Mouse (Mus musculus): ENCODE data around the gene Ovca2. TPM values are rescaled to one million over a fixed set of nuclear protein-coding genes. Genes with fewer than 3 reads are reported as not detected.
A peak's percentile ranks its signal among the peaks of the same experiment; 100 is the strongest.

Ovca2 gene
- polyA plus RNA-seq (2015; fragmentation: Nextera tagmentation; extraction: Ambion mirVana): 25.5 and 26.2 TPM in 2 replicates

DNA sequence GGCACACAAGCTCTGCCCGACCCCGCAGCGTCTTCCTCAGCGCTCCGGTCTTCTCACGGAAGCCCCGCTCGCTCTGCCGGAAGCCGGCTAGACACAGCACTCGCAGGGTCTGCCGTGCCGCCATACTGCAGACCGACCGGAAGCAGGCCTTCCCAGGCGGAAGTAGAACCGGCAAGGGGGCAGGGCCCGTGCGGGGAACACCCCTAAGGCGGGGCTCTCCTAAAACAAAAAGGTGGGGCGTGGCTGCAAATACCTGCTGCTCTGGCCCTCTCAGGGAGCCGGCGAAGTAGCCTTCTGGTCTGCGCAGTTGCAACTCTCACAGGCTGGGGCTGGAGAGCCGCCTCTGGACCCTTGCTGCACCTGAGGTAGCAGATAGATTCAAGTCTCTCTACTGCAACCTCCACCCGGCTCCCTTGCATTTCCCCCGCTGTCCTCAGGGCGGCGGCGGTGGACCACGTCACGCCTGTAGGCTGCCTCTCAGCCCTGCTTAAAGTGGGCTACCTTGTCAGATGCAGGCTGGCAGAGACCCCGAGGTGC is at the start of gene Ovca2:
Ovca2 (minus strand) TSS at position 164 of the 537 bp plus-strand sequence.
- Histone ChIP-seq H3K4me3 (peak within 1 kb of the TSS; percentile 78), H3K9me3 (no peaks in the 10 kb centered on the region), H3K9ac (peak within 1 kb of the TSS; percentile 74), H3K4me1 (peaks cover 21% of the 10 kb centered on the region), H3K27me3 (no peaks in the 10 kb centered on the region), H3K4me2 (peak within 1 kb of the TSS; percentile 82), H3K36me3 (peaks cover 20% of the 10 kb centered on the region), H3K27ac (peak within 1 kb of the TSS; percentile 82)
- WGBS: under 1% methylated on average over 32 of the region's 33 CpGs
- ATAC-seq (ENCODE audit: borderline replicate concordance, extremely low read depth, low FRiP score, low TSS enrichment): peak; percentile 94

DNA sequence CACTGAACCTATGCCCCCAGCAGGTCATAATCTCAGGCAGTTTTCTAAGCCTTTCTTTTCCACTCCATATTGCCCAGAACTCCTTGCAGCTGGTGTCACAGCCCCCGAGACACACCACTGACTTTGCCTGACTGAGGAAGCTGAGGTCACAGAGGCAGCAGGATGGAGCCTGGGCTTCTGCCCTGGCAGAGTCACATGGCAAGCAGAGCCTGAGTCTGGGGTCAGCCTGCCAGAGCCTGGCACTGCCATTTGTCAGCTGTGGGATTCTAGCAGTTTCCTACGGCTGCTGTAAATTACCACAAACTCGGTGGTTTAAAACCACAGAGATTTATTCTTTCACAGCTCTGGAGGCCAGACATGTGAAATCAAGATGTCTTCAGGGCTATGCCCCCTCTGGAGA is 49.0 kb upstream of the Ovca2 start:
- H3K9ac ChIP-seq: no peak overlapping the region
- no peaks in the 10 kb centered on the region for H3K4me1 ChIP-seq
- H3K27me3 ChIP-seq: 0 out of 2 replicates have a peak, but pooled peaks cover 3% of the 10 kb centered on the region
- H3K27ac ChIP-seq: no peak overlapping the region
- H3K4me3 ChIP-seq: no peak overlapping the region
- no peak for ATAC-seq (ENCODE audit: borderline replicate concordance, extremely low read depth, low FRiP score, low TSS enrichment)
- H3K36me3 ChIP-seq: no peaks in the 10 kb centered on the region
- WGBS: 60% methylated on average over 3 of the region's 3 CpGs
- H3K9me3 ChIP-seq: no peaks in the 10 kb centered on the region
- no peak overlapping the region for H3K4me2 ChIP-seq

DNA sequence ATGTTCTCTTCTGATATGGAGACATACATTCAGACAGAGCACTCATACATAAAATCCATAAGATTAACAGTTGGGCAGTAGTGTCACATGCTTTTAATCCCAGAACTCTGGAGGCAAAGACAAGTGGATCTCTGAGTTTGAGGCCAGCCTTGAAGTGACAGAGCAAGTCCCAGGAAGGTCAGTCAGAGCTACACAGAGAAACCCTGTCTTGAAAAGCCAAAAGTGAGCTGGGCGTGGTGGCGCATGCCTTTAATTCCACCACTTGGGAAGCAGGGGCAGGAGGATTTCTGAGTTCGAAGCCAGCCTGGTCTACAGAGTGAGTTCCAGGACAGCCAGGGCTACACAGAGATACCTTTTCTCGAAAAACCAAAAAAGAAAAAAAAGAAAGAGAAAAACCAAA is 46.2 kb upstream of the Ovca2 start:
- Histone ChIP-seq H3K9ac (no peak overlapping the region), H3K27ac (no peak overlapping the region), H3K4me2 (no peak overlapping the region), H3K4me3 (no peak overlapping the region), H3K4me1 (peaks cover 15% of the 10 kb centered on the region), H3K36me3 (no peaks in the 10 kb centered on the region), H3K27me3 (no peaks in the 10 kb centered on the region), H3K9me3 (no peaks in the 10 kb centered on the region)
- WGBS: 70% methylated on average over 4 of the region's 4 CpGs
- ATAC-seq (ENCODE audit: borderline replicate concordance, extremely low read depth, low FRiP score, low TSS enrichment): no peak

DNA sequence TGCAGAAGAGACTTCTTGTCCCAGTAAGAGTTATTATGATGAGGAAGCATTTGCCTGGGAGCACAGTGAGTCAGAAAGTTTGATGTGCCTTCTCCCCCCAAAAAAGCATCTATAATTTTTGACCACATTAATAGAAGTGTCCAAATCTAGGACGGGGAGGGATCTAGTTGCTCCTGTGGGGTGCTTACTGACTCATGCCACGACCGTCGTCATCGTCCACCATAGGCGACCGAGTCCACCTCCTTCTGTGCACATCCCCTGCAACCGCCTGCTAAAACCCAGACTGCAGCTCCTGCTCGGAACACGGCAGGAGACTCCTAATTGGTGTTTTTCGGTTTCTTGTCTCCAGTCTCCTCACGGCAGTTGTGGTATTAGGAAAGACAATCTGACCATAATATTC is 45.4 kb upstream of the Ovca2 start:
- 85% methylated on average over 12 of the region's 12 CpGs for WGBS
- H3K9me3 ChIP-seq: no peaks in the 10 kb centered on the region
- H3K4me2 ChIP-seq: no peak overlapping the region
- H3K4me3 ChIP-seq: no peak overlapping the region
- H3K27me3 ChIP-seq: no peaks in the 10 kb centered on the region
- H3K9ac ChIP-seq: no peak overlapping the region
- peaks cover 15% of the 10 kb centered on the region for H3K4me1 ChIP-seq
- no peaks in the 10 kb centered on the region for H3K36me3 ChIP-seq
- H3K27ac ChIP-seq: no peak overlapping the region
- no peak for ATAC-seq (ENCODE audit: borderline replicate concordance, extremely low read depth, low FRiP score, low TSS enrichment)

DNA sequence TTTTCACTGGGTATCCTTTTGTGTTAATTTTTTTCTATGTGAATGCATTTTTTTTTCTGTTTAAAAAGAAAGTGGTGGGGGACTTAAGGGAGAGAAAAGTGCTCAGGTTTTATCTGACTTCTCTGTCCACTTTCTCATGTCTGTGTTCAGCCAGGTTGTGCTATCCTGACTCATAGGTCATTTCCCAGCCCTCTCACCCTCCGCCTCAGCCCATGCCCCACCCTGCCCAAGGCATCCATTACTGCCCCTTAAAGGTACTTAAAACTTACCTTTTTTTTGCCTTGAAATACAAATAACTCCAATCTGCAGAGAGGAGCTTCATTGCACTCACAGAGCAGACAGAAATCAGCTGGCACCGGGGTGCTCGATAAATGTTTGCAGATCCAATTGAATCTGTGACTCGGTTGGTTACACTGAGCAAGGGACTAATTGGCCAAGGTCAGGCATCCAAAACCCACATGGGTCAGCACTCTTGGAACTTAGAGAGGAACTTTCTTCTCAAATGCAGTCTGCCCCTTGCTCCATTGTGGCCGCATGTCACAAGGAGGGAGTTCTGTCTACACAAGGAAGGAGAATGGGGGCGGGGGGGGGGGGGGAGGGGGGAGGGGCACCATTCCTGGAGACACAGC is 42.0 kb upstream of the Ovca2 start:
- no peak overlapping the region for H3K27ac ChIP-seq
- no peaks in the 10 kb centered on the region for H3K9me3 ChIP-seq
- no peaks in the 10 kb centered on the region for H3K36me3 ChIP-seq
- peak; percentile 52 for ATAC-seq (ENCODE audit: borderline replicate concordance, extremely low read depth, low FRiP score, low TSS enrichment)
- 33% methylated on average over 5 of the region's 6 CpGs for WGBS
- H3K27me3 ChIP-seq: no peaks in the 10 kb centered on the region
- no peak overlapping the region for H3K4me3 ChIP-seq
- H3K4me1 ChIP-seq: peaks cover 15% of the 10 kb centered on the region
- H3K9ac ChIP-seq: no peak overlapping the region
- H3K4me2 ChIP-seq: peak overlapping the region; percentile 22; the same call in 1 of the 2 replicates

DNA sequence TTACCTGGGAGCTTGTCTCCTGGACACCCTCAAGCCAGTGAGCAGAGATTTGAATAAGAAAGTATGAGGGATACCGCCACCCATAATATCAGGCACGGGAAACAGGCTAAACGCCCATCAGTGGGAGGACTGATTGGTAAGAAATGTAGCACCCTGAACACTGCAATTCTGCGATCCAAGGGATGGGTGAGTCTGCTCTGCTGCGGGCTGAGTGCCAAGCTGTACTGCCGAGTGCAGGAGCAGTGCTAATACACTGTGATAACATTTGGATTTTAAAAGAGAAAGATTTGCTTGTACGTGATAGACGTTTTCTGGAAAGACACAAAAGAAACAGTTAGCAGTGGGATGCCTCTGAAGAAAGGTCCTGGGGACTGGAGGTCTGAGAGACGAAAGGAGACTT is 41.5 kb upstream of the Ovca2 start:
- WGBS: 20% methylated on average over 9 of the region's 9 CpGs

DNA sequence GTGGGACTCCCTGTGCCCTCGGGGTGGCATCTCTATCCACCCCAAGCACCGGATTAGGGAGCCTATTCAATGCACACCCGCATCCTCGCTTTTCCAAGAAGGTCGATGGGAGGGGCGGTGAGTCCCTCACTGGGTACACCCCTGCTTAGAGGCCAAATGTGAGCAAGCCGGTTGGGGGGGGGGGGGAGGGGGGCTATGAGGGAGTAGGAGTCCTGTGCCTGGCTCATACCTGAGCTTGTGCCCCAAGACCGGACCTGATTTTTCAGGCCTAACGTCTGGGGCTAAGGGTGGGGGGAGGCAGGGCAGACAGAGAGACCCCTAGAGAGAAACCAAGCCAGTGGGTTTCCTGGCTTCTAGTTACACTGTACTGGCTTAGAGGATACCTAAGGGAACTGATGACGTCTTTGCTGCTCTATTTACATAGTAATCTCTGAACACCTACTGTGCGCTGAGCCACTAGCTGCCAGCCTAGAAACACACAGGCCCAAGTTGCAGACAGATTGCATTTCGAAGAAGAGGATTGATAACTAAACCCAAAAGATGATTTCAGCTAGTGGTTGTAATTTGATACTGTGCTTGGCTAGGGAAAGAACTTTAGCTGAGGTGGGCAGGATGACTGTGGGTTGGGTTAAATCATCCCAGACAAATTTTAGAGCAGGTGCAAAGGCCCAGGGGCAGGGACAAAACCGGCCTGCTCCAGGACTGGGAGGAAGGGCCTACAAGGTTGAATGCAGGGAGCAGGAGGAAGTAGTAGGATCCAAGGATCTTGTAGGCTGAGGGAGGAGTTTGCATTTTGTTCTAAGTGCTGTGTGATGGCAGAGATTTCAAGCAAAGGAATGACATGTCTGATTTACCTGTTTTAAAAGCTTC is 35.7 kb upstream of the Ovca2 start:
- H3K36me3 ChIP-seq: no peaks in the 10 kb centered on the region
- peak; percentile 8 for ATAC-seq (ENCODE audit: borderline replicate concordance, extremely low read depth, low FRiP score, low TSS enrichment)
- no peaks in the 10 kb centered on the region for H3K9me3 ChIP-seq
- H3K27ac ChIP-seq: peak overlapping the region; percentile 24; the same call in 1 of the 2 replicates
- H3K9ac ChIP-seq: peak overlapping the region; percentile 28
- H3K4me3 ChIP-seq: peak overlapping the region; percentile 30
- peak overlapping the region; percentile 63 for H3K4me2 ChIP-seq
- WGBS: 21% methylated on average over 13 of the region's 13 CpGs
- H3K4me1 ChIP-seq: peaks cover 19% of the 10 kb centered on the region
- no peaks in the 10 kb centered on the region for H3K27me3 ChIP-seq

More for the DNA sequence above, 41.5 kb upstream of the Ovca2 start:
- Histone ChIP-seq H3K9ac (no peak overlapping the region), H3K27ac (no peak overlapping the region), H3K27me3 (no peaks in the 10 kb centered on the region), H3K9me3 (no peaks in the 10 kb centered on the region), H3K4me3 (no peak overlapping the region), H3K4me1 (peaks cover 15% of the 10 kb centered on the region), H3K4me2 (peak overlapping the region; percentile 22; the same call in 1 of the 2 replicates), H3K36me3 (no peaks in the 10 kb centered on the region)
- ATAC-seq (ENCODE audit: borderline replicate concordance, extremely low read depth, low FRiP score, low TSS enrichment): peak; percentile 59; the same call in 1 of the 2 replicates

DNA sequence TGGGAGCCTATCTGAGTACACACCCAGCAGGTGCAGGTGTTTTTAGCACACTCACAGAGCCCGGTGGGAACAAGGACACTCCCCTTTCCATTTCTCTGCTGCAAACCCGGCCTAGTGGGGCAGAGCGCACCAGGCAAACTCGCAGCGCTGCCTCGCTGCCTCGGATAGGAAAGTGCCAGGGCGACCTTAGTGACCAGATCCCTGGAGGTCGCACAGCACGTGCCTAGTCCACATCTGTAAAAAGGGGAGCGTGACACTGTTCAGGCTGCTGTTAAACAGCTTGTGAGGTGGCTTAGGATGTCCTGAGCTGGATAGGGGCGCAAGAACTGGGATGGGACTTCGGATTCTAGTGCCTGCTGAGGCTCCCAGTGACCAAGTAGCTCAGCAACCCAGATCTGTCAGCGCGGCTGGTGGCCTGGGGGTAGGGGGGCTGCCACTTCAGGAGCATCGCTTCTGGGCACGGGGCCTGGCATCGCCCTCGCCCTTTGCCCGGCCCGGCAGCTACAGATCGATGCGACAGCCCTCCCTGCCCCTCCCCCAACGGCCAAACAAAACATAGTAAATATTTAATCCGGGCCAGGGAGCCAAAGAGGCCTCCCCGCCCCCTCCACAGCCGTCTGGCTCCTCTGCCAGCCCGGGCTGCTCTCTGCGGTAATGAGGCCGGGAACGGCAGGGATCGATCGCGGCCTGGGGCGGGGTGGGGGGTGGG is 34.9 kb upstream of the Ovca2 start:
- peak overlapping the region; percentile 24; the same call in 1 of the 2 replicates for H3K27ac ChIP-seq
- no peaks in the 10 kb centered on the region for H3K27me3 ChIP-seq
- H3K4me1 ChIP-seq: peaks cover 19% of the 10 kb centered on the region
- WGBS: 7% methylated on average over 35 of the region's 35 CpGs
- H3K4me2 ChIP-seq: peak overlapping the region; percentile 63
- no peaks in the 10 kb centered on the region for H3K36me3 ChIP-seq
- peak overlapping the region; percentile 28 for H3K9ac ChIP-seq
- H3K9me3 ChIP-seq: no peaks in the 10 kb centered on the region
- peak; percentile 60 for ATAC-seq (ENCODE audit: borderline replicate concordance, extremely low read depth, low FRiP score, low TSS enrichment)
- H3K4me3 ChIP-seq: peak overlapping the region; percentile 30

DNA sequence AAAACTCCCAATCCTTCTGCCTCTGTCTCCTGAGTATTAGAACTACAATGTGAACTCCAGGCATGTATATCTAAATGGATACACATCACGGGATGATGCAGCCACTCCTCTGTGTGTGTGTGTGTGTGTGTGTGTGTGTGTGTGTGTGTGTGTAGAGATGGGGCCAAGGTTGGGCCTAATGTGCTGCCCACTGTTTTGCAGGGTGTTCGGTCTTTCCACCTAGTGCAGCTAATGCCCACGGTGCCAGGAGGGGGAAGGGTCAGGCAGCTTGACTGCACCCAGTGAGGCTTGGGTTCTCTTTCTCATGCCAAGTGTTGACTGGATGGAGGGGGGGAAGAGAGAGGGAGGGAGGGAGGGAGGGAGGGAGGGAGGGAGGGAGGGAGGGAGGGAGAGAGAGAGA is 34.2 kb upstream of the Ovca2 start:
- no peaks in the 10 kb centered on the region for H3K36me3 ChIP-seq
- H3K4me3 ChIP-seq: no peak overlapping the region
- WGBS: 70% methylated on average over 1 of the region's 3 CpGs
- H3K4me1 ChIP-seq: peaks cover 19% of the 10 kb centered on the region
- no peak overlapping the region for H3K9ac ChIP-seq
- H3K27ac ChIP-seq: no peak overlapping the region
- no peaks in the 10 kb centered on the region for H3K27me3 ChIP-seq
- no peaks in the 10 kb centered on the region for H3K9me3 ChIP-seq
- H3K4me2 ChIP-seq: no peak overlapping the region
- ATAC-seq (ENCODE audit: borderline replicate concordance, extremely low read depth, low FRiP score, low TSS enrichment): no peak

DNA sequence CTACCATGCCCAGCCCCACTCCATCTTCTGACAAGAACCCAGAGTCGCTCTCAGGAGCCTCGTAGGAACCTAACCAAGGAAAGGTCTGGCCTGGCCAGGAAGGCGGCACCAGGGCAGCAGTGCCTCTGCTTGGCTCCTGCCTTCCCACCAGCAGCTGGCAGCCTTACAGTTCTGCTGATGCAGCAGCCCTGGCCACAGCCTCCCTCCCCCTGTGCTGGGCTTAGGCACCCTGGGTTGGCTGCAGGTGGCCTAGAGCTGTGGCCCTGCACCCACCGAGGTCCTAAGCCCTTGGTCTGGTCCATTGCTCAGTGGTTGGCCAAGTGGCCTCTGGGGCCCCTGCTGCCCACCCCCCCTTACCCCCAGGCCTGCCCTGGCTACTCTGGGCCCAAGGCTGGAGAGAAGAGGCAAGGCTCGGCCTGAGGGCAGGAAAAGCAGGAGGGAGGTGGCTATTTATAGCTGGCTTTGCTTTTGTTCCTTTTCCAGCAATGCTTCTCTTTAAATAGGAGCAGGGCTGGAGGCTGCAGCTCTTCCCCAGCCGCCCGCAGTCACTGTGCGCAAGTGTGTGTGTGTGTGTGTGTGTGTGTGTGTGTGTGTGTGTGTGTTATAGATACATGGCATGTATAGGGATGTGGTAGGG is 33.5 kb upstream of the Ovca2 start:
- H3K9ac ChIP-seq: no peak overlapping the region
- H3K4me2 ChIP-seq: no peak overlapping the region
- no peak overlapping the region for H3K4me3 ChIP-seq

DNA sequence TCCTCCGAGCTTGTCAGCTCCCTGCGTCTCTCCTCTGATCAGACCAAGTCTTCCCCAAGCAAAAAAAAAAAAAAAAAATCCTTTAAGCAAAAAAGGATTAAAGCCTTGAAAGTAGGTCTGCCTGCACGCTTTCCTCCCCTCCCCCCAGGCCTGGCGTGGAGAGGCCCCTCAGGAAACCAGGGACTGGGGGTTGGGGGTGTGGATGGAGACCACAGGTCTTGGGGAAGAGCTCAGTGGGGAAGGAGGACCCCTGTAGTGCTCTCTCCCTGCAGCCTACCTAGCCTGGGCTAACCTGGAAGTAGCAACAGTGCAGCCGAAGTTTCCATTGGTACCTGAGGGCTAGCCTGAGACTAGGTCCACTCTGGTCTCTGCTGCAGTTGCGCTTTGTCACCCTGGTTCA is 32.1 kb upstream of the Ovca2 start:
- Histone ChIP-seq H3K4me2 (no peak overlapping the region), H3K36me3 (no peaks in the 10 kb centered on the region), H3K4me1 (peaks cover 19% of the 10 kb centered on the region), H3K27ac (no peak overlapping the region), H3K27me3 (no peaks in the 10 kb centered on the region), H3K9ac (no peak overlapping the region), H3K4me3 (no peak overlapping the region), H3K9me3 (no peaks in the 10 kb centered on the region)
- ATAC-seq (ENCODE audit: borderline replicate concordance, extremely low read depth, low FRiP score, low TSS enrichment): no peak
- WGBS: 62% methylated on average over 6 of the region's 6 CpGs

More for the DNA sequence above, 33.5 kb upstream of the Ovca2 start:
- Histone ChIP-seq H3K27me3 (no peaks in the 10 kb centered on the region), H3K9me3 (no peaks in the 10 kb centered on the region), H3K27ac (peak overlapping the region; percentile 41), H3K4me1 (peaks cover 19% of the 10 kb centered on the region), H3K36me3 (no peaks in the 10 kb centered on the region)
- peak; percentile 33 for ATAC-seq (ENCODE audit: borderline replicate concordance, extremely low read depth, low FRiP score, low TSS enrichment)
- 57% methylated on average over 8 of the region's 8 CpGs for WGBS

Data from lung, embryonic 15.5 days (tissue).